Mouse (Mus musculus) erythroblast, embryonic 14.5 days (primary cell): Measurements from ENCODE around the gene Cadps2. TPM values are rescaled to one million over a fixed set of nuclear protein-coding genes. Genes with fewer than 3 reads are reported as not detected.

Experiments used
- H3K27me3 ChIP-seq: 2 replicates; pipeline ENCODE4 v1.6.1; 2012; ENCODE audit warnings: inconsistent platforms; ENCODE audit not compliant: control insufficient read depth
- H3K36me3 ChIP-seq: 2 replicates; pipeline ENCODE4 v1.6.1; 2012; ENCODE audit warnings: mild to moderate bottlenecking, inconsistent platforms; ENCODE audit not compliant: control insufficient read depth
- H3K4me1 ChIP-seq: 2 replicates; pipeline ENCODE4 v1.6.1; 2012; ENCODE audit warnings: inconsistent platforms; ENCODE audit not compliant: control insufficient read depth
- H3K4me3 ChIP-seq: replicated peaks from 2 replicates; pipeline ENCODE3; 2012; ENCODE audit warnings: moderate library complexity, mild to moderate bottlenecking, inconsistent platforms
- H3K9me3 ChIP-seq: 2 replicates; pipeline ENCODE4 v1.6.1; 2012; ENCODE audit warnings: low read length, inconsistent platforms, mixed read lengths; ENCODE audit not compliant: control insufficient read depth
- GATA1 ChIP-seq: IDR thresholded peaks from 2 replicates; pipeline ENCODE4 v1.6.1; 2012; ENCODE audit warnings: low read length, inconsistent platforms, mixed read lengths
- TAL1 ChIP-seq: IDR thresholded peaks from 3 replicates; pipeline ENCODE4 v1.6.1; 2012; ENCODE audit warnings: low read length, inconsistent platforms, mixed read lengths
- polyA plus RNA-seq: library from polyadenylated mRNA; stranded (reverse); fragments of >175 nt; gene quantifications from 2 replicates; pipeline ENCODE4 v1.2.3, GENCODE M21; 2012

The Cadps2 gene
- polyA plus RNA-seq, 1 experiment = not detected

GRCm38 (mm10) chr6:23720401-23720800 is 118.8 kb downstream of the Cadps2 start:
- H3K4me3 ChIP-seq = no peak overlapping the region

GRCm38 (mm10) chr6:23707506-23707905 is 131.7 kb downstream of the Cadps2 start:
- no peak for TF ChIP-seq GATA1
- TF ChIP-seq TAL1 = no peak
- Histone ChIP-seq H3K9me3 (no peaks in the 10 kb centered on the region), H3K4me1 (no peaks in the 10 kb centered on the region), H3K4me3 (no peak overlapping the region), H3K36me3 (no peaks in the 10 kb centered on the region), H3K27me3 (no peaks in the 10 kb centered on the region)

More at GRCm38 (mm10) chr6:23720401-23720800, 118.8 kb downstream of the Cadps2 start:
- no peak for TF ChIP-seq TAL1
- TF ChIP-seq GATA1 = no peak
- Histone ChIP-seq H3K36me3 (no peaks in the 10 kb centered on the region), H3K27me3 (no peaks in the 10 kb centered on the region), H3K9me3 (peaks cover 7% of the 10 kb centered on the region), H3K4me1 (no peaks in the 10 kb centered on the region)

GRCm38 (mm10) chr6:23700879-23701278 is 138.3 kb downstream of the Cadps2 start:
- no peaks in the 10 kb centered on the region for H3K36me3 ChIP-seq
- no peaks in the 10 kb centered on the region; the same call in 1 of the 2 replicates for H3K9me3 ChIP-seq
- no peak overlapping the region for H3K4me3 ChIP-seq
- no peaks in the 10 kb centered on the region for H3K4me1 ChIP-seq
- TF ChIP-seq GATA1 (no peak), TAL1 (no peak)
- no peaks in the 10 kb centered on the region for H3K27me3 ChIP-seq

GRCm38 (mm10) chr6:23678172-23678571 is 161.0 kb downstream of the Cadps2 start:
- H3K4me3 ChIP-seq = no peak overlapping the region
- peaks cover 2% of the 10 kb centered on the region; the same call in 1 of the 2 replicates for H3K9me3 ChIP-seq
- no peaks in the 10 kb centered on the region for H3K27me3 ChIP-seq
- no peaks in the 10 kb centered on the region for H3K4me1 ChIP-seq
- H3K36me3 ChIP-seq = no peaks in the 10 kb centered on the region
- TF ChIP-seq TAL1 (no peak), GATA1 (no peak)

GRCm38 (mm10) chr6:23655036-23655435 is 184.2 kb downstream of the Cadps2 start, which contains the start of gene Rnf148:
TSS of gene Rnf148 (minus strand) at chr6:23655136.
- H3K36me3 ChIP-seq = no peaks in the 10 kb centered on the region
- H3K4me1 ChIP-seq = no peaks in the 10 kb centered on the region
- H3K4me3 ChIP-seq = no peak within 1 kb of the TSS
- H3K9me3 ChIP-seq = peaks cover 5% of the 10 kb centered on the region
- no peaks in the 10 kb centered on the region for H3K27me3 ChIP-seq
- TF ChIP-seq GATA1 = no peak
- no peak for TF ChIP-seq TAL1

- Histone ChIP-seq H3K4me3 (no peak within 1 kb of the TSS), H3K27me3 (no peaks in the 10 kb centered on the region), H3K9me3 (peaks cover 9% of the 10 kb centered on the region), H3K36me3 (no peaks in the 10 kb centered on the region), H3K4me1 (no peaks in the 10 kb centered on the region)
- no peak for TF ChIP-seq GATA1
- TF ChIP-seq TAL1 = no peak
These were observed 189.0 kb downstream of the Cadps2 start, which contains the start of gene Rnf133 for GRCm38 (mm10) chr6:23650205-23650604. TSS of gene Rnf133 (minus strand) at chr6:23650305.

GRCm38 (mm10) chr6:23648732-23649131 is 190.5 kb downstream of the Cadps2 start:
- H3K4me1 ChIP-seq = no peaks in the 10 kb centered on the region
- no peaks in the 10 kb centered on the region for H3K36me3 ChIP-seq
- no peak overlapping the region for H3K4me3 ChIP-seq
- peaks cover 3% of the 10 kb centered on the region; the same call in 1 of the 2 replicates for H3K9me3 ChIP-seq
- H3K27me3 ChIP-seq = no peaks in the 10 kb centered on the region
- TF ChIP-seq TAL1 (no peak), GATA1 (no peak)

- TF ChIP-seq GATA1 (no peak), TAL1 (no peak)
- Histone ChIP-seq H3K4me1 (no peaks in the 10 kb centered on the region), H3K4me3 (no peak overlapping the region), H3K9me3 (peaks cover 3% of the 10 kb centered on the region; the same call in 1 of the 2 replicates), H3K36me3 (no peaks in the 10 kb centered on the region), H3K27me3 (no peaks in the 10 kb centered on the region)
These were observed 191.5 kb downstream of the Cadps2 start for GRCm38 (mm10) chr6:23647627-23648247.

- Histone ChIP-seq H3K9me3 (peaks cover 3% of the 10 kb centered on the region; the same call in 1 of the 2 replicates), H3K36me3 (no peaks in the 10 kb centered on the region), H3K27me3 (no peaks in the 10 kb centered on the region), H3K4me1 (no peaks in the 10 kb centered on the region), H3K4me3 (no peak overlapping the region)
- no peak for TF ChIP-seq TAL1
- no peak for TF ChIP-seq GATA1
These were observed 202.1 kb downstream of the Cadps2 start for GRCm38 (mm10) chr6:23637081-23637480.
